Mouse (Mus musculus) heart, adult 2 months (tissue): ENCODE measurements around the gene C1qc.
A peak's percentile ranks its signal among the peaks of the same experiment; 100 is the strongest.

ENCODE experiments used
- CTCF ChIP-seq: fragments of 200-600 bp; IDR thresholded peaks from 2 replicates; pipeline ENCODE4 v1.8.1; 2022; ENCODE audit warnings: antibody characterized with exemption, mild to moderate bottlenecking, moderate library complexity
- POLR2A ChIP-seq: fragments of 200-500 bp; IDR thresholded peaks from 2 replicates; pipeline ENCODE4 v1.6.1; 2011; ENCODE audit warnings: mild to moderate bottlenecking, low read depth, low read length, control low read depth; ENCODE audit not compliant: insufficient read depth

DNA sequence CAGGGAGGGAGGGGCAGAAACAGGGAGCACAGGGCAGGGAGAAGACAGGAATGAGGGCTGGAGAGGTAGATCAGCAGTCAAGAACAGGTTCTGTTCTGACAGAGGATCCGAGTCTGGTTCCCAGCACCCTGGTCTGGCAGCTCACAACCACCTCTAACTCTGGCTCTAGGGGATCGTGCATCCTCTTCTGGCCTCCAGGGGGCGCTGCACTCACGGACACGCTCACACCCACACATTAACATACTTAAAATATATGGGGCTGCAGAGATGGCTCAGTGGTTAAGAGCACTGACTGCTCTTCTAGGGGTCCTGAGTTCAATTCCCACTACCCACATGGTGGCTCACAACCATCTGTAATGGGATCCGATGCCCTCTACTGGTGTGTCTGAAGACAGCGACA lies 32.8 kb downstream of the C1qc start:
- TF ChIP-seq POLR2A (no peak), CTCF (peak; percentile 33)
